Mouse (Mus musculus) thymus, adult 2 months (tissue): ENCODE measurements at regions not wholly inside any gene's neighbourhood (a gene's known extent, or its start where the extent isn't known, plus 50 kb on each side); places are given as distances from the start of the nearest gene placed in this dataset.

ENCODE experiments used
- CTCF ChIP-seq: fragments of 200-500 bp; IDR thresholded peaks from 2 replicates; pipeline ENCODE4 v1.5.1; 2012; ENCODE audit warnings: mild to moderate bottlenecking, control low read depth, low read length, moderate library complexity, borderline replicate concordance; ENCODE audit not compliant: control insufficient read depth, poor library complexity, insufficient read depth; ENCODE audit errors: extremely low read depth
- POLR2A ChIP-seq: fragments of 200-500 bp; IDR thresholded peaks from 2 replicates; pipeline ENCODE4 v1.6.1; 2012; ENCODE audit warnings: mild to moderate bottlenecking, low read length, control low read depth, moderate library complexity; ENCODE audit not compliant: control insufficient read depth, poor library complexity, insufficient read depth; ENCODE audit errors: extremely low read depth

DNA sequence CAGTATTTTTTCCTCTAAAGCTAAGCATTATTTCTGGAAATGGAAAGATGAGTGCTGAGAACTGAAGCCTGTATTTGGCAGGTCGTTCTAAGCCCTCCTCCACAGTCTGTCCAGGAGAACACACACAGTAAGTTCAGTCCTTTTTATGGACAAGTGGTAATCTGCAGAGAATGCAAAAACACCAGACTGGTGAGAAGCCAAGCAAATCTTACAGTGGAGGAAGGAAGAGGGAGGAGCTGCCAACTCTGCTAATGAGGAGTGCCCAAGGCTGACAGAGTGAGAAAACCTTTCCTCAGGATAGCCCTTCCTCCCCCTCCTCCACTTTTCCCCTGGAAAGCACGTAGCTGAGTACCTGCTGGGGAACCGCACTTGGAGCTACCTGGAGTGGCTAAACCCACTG, 899.8 kb downstream of the 5730522E02Rik start:
- TF ChIP-seq CTCF (no peak), POLR2A (no peak)
